Mouse (Mus musculus): ENCODE data around the gene Ppp1r1b. TPM values are rescaled to one million over a fixed set of nuclear protein-coding genes. Genes with fewer than 3 reads are reported as not detected.
"Not testable (repeated sequence)": the region's sequence is repeated elsewhere in the genome, so short reads cannot be mapped to it uniquely, and the experiment has no call there.

Gene Ppp1r1b
- total RNA-seq, 1 experiment from 2014 or later, result 0.30 TPM

DNA sequence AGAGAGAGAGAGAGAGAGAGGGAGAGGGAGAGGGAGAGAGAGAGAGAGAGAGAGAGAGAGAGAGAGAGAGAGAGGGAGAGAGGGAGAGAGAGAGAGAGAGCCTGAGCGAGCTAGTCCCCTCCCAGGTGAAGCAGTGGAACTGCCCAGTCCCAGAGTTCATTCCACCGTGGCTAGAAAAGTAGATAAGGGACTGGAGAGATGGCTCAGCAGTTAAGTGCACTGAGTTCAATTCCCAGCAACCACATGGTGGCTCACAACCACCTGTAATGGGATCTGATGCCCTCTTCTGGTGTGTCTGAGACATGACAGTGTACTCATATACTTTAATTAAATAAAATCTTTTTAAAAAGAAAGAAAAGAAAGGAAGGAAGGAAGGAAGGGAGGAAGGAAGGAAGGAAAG lies 34.2 kb downstream of the Ppp1r1b start:
- not testable (repeated sequence) for ATAC-seq (replicated peaks in 1 of 2; ENCODE audit: insufficient read depth in 1 of 2, low FRiP score in 2 of 2, low TSS enrichment in 1 of 2, low read depth in 1 of 2, poor library complexity in 2 of 2, severe bottlenecking in 2 of 2)

GRCm38 (mm10) chr11:98383261-98384030 lies 35.2 kb downstream of the Ppp1r1b start, which contains the start of gene Tcap:
TSS of gene Tcap (plus strand) at chr11:98383811.
- no peak for ATAC-seq (replicated peaks in 1 of 2; ENCODE audit: insufficient read depth in 1 of 2, low FRiP score in 2 of 2, low TSS enrichment in 1 of 2, low read depth in 1 of 2, poor library complexity in 2 of 2, severe bottlenecking in 2 of 2)

DNA sequence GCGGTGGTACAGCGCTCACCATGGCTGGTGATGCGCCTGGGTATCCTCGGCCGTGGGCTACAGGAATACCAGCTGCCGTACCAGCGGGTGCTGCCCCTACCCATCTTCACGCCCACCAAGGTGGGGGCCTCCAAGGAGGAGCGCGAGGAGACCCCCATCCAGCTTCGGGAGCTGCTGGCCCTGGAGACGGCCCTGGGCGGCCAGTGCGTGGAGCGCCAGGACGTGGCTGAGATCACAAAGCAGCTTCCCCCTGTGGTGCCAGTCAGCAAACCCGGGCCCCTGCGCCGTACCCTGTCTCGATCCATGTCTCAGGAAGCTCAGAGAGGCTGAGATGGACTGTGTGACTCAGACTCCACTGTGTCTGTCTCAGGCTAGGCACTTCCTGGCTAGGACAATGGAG lies 36.0 kb downstream of the Ppp1r1b start:
- ATAC-seq (replicated peaks in 1 of 2; ENCODE audit: insufficient read depth in 1 of 2, low FRiP score in 2 of 2, low TSS enrichment in 1 of 2, low read depth in 1 of 2, poor library complexity in 2 of 2, severe bottlenecking in 2 of 2), result no peak

GRCm38 (mm10) chr11:98384721-98385637 lies 36.8 kb downstream of the Ppp1r1b start:
- no peak for ATAC-seq (replicated peaks in 1 of 2; ENCODE audit: insufficient read depth in 1 of 2, low FRiP score in 2 of 2, low TSS enrichment in 1 of 2, low read depth in 1 of 2, poor library complexity in 2 of 2, severe bottlenecking in 2 of 2)

DNA sequence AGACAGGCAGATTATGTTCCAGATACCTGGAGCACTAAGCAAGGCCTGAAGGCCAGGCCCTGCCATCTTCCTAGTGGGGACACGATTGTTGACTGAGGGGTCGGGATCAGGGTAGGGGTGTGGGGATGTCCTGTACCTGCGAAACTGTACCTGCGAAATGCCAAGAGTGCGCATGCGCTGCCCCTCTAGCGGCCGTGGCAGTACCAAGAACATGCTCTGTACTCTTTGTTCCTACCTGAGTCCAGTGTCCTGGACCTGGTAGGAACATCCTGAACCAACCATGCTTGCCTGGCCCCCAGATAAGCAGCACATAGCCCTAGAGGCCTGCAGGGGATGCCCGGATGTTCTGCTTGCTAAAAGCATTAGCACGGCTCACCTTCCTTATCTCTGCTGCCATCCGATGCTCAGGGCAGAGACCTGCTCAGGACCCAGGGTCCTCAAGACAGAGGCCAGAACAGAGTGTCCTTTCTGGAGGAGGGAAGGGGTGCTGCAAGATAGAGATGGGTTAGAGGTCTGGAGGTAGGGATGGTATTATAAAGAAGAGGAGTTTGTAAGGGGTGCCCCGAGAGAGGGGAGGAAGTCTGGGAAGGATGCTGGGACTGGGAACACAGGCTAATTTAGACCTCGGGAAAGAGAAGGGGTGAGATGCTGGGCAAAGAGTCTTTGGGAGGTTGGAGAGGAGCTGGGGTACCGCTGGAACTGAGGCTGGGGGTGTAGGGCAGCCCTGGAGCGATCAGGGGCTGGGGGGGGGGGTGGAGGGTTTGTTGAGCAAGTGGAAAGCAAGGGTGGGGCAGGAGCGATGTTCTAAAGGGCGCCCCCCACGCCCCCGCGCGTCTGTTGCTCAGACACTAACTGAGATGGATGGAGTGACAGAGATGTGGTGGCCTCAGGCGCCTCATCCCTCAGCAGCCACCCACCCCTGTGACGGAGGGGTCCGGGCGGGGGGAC lies 37.7 kb downstream of the Ppp1r1b start, which contains the start of gene Pnmt:
Gene Pnmt (plus strand): TSS at position 813 of the 948 bp plus-strand sequence.
- no peak for ATAC-seq (replicated peaks in 1 of 2; ENCODE audit: insufficient read depth in 1 of 2, low FRiP score in 2 of 2, low TSS enrichment in 1 of 2, low read depth in 1 of 2, poor library complexity in 2 of 2, severe bottlenecking in 2 of 2)

- no peak for ATAC-seq (replicated peaks in 1 of 2; ENCODE audit: insufficient read depth in 1 of 2, low FRiP score in 2 of 2, low TSS enrichment in 1 of 2, low read depth in 1 of 2, poor library complexity in 2 of 2, severe bottlenecking in 2 of 2)
Measured at GRCm38 (mm10) chr11:98386596-98386995, 38.4 kb downstream of the Ppp1r1b start.

- ATAC-seq (replicated peaks in 1 of 2; ENCODE audit: insufficient read depth in 1 of 2, low FRiP score in 2 of 2, low TSS enrichment in 1 of 2, low read depth in 1 of 2, poor library complexity in 2 of 2, severe bottlenecking in 2 of 2), result no peak
Measured at GRCm38 (mm10) chr11:98387056-98387577, 38.9 kb downstream of the Ppp1r1b start.

- no peak for ATAC-seq (replicated peaks in 1 of 2; ENCODE audit: insufficient read depth in 1 of 2, low FRiP score in 2 of 2, low TSS enrichment in 1 of 2, low read depth in 1 of 2, poor library complexity in 2 of 2, severe bottlenecking in 2 of 2)
Measured at GRCm38 (mm10) chr11:98388282-98388681, 40.1 kb downstream of the Ppp1r1b start.

DNA sequence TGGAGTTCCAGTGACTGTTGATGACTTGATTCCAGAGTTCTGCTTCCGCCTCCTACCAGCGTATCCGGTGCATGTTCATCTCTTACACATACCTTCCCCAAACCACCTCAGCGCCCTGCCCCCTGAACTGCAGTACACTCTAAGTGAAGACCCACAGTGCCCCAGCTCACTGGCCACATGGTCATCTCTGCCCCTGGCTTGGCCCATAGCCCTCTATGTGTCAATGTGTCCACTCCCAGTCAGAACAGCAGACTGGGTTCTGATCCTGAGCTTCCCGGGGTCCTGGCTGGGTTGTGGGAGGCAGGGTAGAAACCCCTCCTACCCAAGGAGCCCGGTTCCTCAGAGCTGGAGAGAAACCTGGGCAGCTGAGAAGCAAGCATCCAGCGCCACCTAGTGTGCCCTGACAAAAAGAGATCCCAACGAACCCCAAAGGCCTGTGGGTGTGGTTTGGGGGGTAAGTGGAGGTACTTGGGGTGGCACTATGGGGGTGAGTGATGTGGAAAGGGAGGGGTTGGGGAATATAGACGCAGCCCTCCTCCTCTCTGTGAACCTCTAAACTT lies 41.1 kb downstream of the Ppp1r1b start:
- ATAC-seq (replicated peaks in 1 of 2; ENCODE audit: insufficient read depth in 1 of 2, low FRiP score in 2 of 2, low TSS enrichment in 1 of 2, low read depth in 1 of 2, poor library complexity in 2 of 2, severe bottlenecking in 2 of 2), result peak; percentile 19 to 42; a peak in 1 of 4 replicates

DNA sequence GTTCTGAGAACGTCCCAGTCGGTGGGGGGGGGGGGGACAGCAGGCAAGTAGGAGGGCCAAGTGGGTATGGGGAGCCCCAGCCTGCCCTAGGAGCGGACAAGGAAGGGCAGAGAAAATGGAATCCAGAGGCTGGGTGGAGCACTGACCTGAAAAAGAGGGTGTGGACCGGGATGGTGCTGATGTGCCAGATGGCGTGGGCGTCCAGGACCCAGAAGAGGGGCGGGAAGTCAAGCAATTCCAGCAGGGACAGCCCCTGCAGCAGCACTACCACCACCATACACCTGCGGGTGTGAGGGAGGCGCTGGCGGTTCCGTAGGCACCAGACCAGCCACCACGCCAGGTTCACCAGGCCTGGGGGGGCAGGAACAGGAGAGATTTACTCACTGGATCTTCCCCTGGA lies 41.9 kb downstream of the Ppp1r1b start:
- no peak for ATAC-seq (replicated peaks in 1 of 2; ENCODE audit: insufficient read depth in 1 of 2, low FRiP score in 2 of 2, low TSS enrichment in 1 of 2, low read depth in 1 of 2, poor library complexity in 2 of 2, severe bottlenecking in 2 of 2)

- ATAC-seq (replicated peaks in 1 of 2; ENCODE audit: insufficient read depth in 1 of 2, low FRiP score in 2 of 2, low TSS enrichment in 1 of 2, low read depth in 1 of 2, poor library complexity in 2 of 2, severe bottlenecking in 2 of 2), result no peak
Measured at GRCm38 (mm10) chr11:98392034-98392433, 43.8 kb downstream of the Ppp1r1b start.

- ATAC-seq (replicated peaks in 1 of 2; ENCODE audit: insufficient read depth in 1 of 2, low FRiP score in 2 of 2, low TSS enrichment in 1 of 2, low read depth in 1 of 2, poor library complexity in 2 of 2, severe bottlenecking in 2 of 2), result peak; percentile 14 to 15; a peak in 2 of 4 replicates
Measured at GRCm38 (mm10) chr11:98392645-98393044, 44.4 kb downstream of the Ppp1r1b start.

- peak; percentile 47 to 59 for ATAC-seq (replicated peaks in 1 of 2; ENCODE audit: insufficient read depth in 1 of 2, low FRiP score in 2 of 2, low TSS enrichment in 1 of 2, low read depth in 1 of 2, poor library complexity in 2 of 2, severe bottlenecking in 2 of 2)
Measured at GRCm38 (mm10) chr11:98393317-98393716, 45.1 kb downstream of the Ppp1r1b start.

DNA sequence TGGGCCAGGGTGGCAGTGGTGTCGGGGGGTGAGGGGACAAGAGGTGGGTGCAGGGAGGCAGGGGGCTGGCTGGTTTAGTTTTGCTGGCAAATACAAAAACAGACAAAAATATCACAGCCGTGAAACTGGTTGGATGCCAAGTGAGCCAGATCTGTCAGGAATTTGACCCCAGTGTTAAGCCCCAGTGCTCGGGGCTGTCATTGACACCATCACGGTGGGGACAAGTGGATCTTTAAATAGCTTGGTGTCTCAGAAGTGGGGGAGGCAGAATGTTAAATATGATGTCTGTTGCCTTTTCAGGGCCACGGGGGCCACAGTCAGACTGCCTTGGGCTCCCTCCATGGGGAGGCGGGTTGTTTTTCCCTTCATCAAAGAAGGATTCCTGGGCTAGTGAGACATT lies 46.1 kb downstream of the Ppp1r1b start:
- ATAC-seq (replicated peaks in 1 of 2; ENCODE audit: insufficient read depth in 1 of 2, low FRiP score in 2 of 2, low TSS enrichment in 1 of 2, low read depth in 1 of 2, poor library complexity in 2 of 2, severe bottlenecking in 2 of 2), result no peak

- ATAC-seq (replicated peaks in 1 of 2; ENCODE audit: insufficient read depth in 1 of 2, low FRiP score in 2 of 2, low TSS enrichment in 1 of 2, low read depth in 1 of 2, poor library complexity in 2 of 2, severe bottlenecking in 2 of 2), result no peak
Measured at GRCm38 (mm10) chr11:98395041-98395440, 46.8 kb downstream of the Ppp1r1b start.

DNA sequence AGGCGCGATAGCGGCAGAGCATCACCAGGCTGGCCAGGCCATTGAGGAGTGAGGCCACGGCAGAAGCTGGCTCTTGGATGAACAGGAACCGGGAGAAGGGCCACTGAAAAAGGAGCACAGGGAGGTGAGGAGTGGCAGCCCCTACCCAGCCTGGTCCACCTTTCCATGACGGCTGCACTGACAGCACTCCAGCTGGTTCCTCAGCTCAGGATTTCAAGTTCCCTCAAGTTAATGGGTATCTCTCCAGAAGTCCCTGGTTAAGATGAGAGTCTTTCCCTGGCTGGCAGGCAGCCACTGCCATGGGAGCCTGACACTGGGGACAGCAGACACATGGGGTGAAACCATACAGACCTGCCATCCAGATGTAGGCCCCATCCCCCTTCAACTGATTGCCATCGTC lies 49.7 kb downstream of the Ppp1r1b start:
- ATAC-seq (replicated peaks in 1 of 2; ENCODE audit: insufficient read depth in 1 of 2, low FRiP score in 2 of 2, low TSS enrichment in 1 of 2, low read depth in 1 of 2, poor library complexity in 2 of 2, severe bottlenecking in 2 of 2), result no peak

All from hematopoietic stem cell, adult 5-6 weeks (primary cell).